Mouse (Mus musculus) bone marrow macrophage, adult 2 months (primary cell): ENCODE results near the gene Neurog1.

Experiments used
- CTCF ChIP-seq: IDR thresholded peaks from 2 replicates; pipeline ENCODE4 v1.5.1; 2012; ENCODE audit warnings: low read depth, mild to moderate bottlenecking, low read length, moderate library complexity
- POLR2A ChIP-seq: IDR thresholded peaks from 2 replicates; pipeline ENCODE4 v1.6.1; 2012; ENCODE audit warnings: mild to moderate bottlenecking, low read depth, low read length, borderline replicate concordance

- TF ChIP-seq POLR2A (no peak), CTCF (no peak)
These were observed 35.9 kb downstream of the Neurog1 start for GRCm38 (mm10) chr13:56216090-56216489.
